Mouse (Mus musculus) forebrain, embryonic 10.5 days (tissue): ENCODE data around the gene Sema4d. TPM values are rescaled to one million over a fixed set of nuclear protein-coding genes. Genes with fewer than 3 reads are reported as not detected.

Source experiments
- DNase-seq: peaks from one replicate; pipeline ENCODE4 v3.0.0-alpha.2; 2017; ENCODE audit warnings: low spot score; ENCODE audit errors: extremely low spot score
- H3K27ac ChIP-seq: fragments of 300-500 bp; sonication (generic); 2 replicates; pipeline ENCODE4 v1.5.1; 2016; ENCODE audit warnings: mild to moderate bottlenecking
- H3K27me3 ChIP-seq: fragments of 300-500 bp; sonication (generic); 2 replicates; pipeline ENCODE4 v1.6.1; 2016; ENCODE audit warnings: mild to moderate bottlenecking; ENCODE audit not compliant: poor library complexity, severe bottlenecking
- H3K36me3 ChIP-seq: fragments of 300-500 bp; sonication (generic); replicated peaks from 2 replicates; pipeline ENCODE4 v1.6.1; 2016; ENCODE audit warnings: mild to moderate bottlenecking, moderate library complexity
- H3K4me1 ChIP-seq: fragments of 300-500 bp; sonication (generic); 2 replicates; pipeline ENCODE4 v1.6.1; 2016
- H3K4me3 ChIP-seq: fragments of 300-500 bp; sonication (generic); 2 replicates; pipeline ENCODE4 v1.5.1; 2016; ENCODE audit warnings: mild to moderate bottlenecking, moderate library complexity
- H3K9me3 ChIP-seq: fragments of 300-500 bp; sonication (generic); 2 replicates; pipeline ENCODE4 v1.6.1; 2016; ENCODE audit warnings: mild to moderate bottlenecking, moderate library complexity
- WGBS: fragments of 180-500 bp; shearing (Covaris S2); methylation state at CpG from one replicate; pipeline ENCODE4 v1.1.7; 2016; 5-methylcytosine and 5-hydroxymethylcytosine counted together
- polyA plus RNA-seq: library from polyadenylated mRNA; unstranded; fragments of >200 nt; fragmentation: Nextera tagmentation; extraction: Ambion mirVana; gene quantifications from 2 replicates; pipeline ENCODE4 v1.2.1, GENCODE M21; 2016

Sema4d gene
- polyA plus RNA-seq, 1 experiment from 2014 or later = 8.4 TPM

GRCm38 (mm10) chr13:51754559-51755126 lies 38.9 kb downstream of the Sema4d start:
- Histone ChIP-seq H3K36me3 (no peaks in the 10 kb centered on the region), H3K4me3 (no peak overlapping the region), H3K4me1 (peaks cover 64% of the 10 kb centered on the region), H3K27ac (peak overlapping the region; percentile 51), H3K9me3 (no peaks in the 10 kb centered on the region), H3K27me3 (no peaks in the 10 kb centered on the region)
- WGBS = 74% methylated on average over 13 of the region's 13 CpGs
- no peak for DNase-seq

DNA sequence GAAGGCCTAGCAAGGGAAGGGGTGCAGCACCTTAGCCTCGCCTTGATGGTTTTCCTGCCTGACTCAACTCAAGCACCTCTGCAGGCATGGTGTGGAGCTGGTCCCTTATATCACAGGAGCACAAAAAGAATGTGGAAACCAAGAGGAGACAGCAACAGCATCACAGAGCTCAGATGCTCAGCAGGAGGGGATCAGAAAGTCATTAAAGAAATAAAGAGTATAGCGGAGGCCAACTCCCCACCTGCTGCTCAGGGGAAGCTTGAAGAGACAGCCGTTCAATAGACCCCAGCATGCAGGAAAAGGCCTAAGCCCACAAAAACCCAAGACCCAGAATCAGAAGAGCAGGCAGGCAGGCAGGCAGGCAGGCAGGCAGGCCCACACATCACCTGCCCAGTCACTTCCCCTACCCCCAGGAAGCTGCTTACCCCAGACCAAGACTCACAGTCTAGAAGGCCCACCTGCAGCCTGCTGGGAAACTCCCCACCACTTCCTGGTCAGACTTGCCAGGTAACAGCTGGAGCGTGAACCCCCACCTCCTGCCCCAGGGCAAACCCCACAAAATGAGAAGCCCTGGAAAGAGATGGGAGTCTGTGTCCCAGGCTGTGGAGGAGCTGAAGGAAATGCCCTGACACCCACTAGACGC lies 39.6 kb downstream of the Sema4d start:
- H3K27ac ChIP-seq = peak overlapping the region; percentile 51
- no peak for DNase-seq
- H3K27me3 ChIP-seq = no peaks in the 10 kb centered on the region
- H3K36me3 ChIP-seq = no peaks in the 10 kb centered on the region
- H3K4me1 ChIP-seq = peaks cover 64% of the 10 kb centered on the region
- no peak overlapping the region for H3K4me3 ChIP-seq
- 37% methylated on average over 5 of the region's 5 CpGs for WGBS
- no peaks in the 10 kb centered on the region for H3K9me3 ChIP-seq

GRCm38 (mm10) chr13:51753168-51753465 lies 40.4 kb downstream of the Sema4d start:
- 22% methylated on average over 6 of the region's 6 CpGs for WGBS
- no peak for DNase-seq
- Histone ChIP-seq H3K27me3 (no peaks in the 10 kb centered on the region), H3K4me1 (peaks cover 67% of the 10 kb centered on the region), H3K36me3 (no peaks in the 10 kb centered on the region), H3K4me3 (no peak overlapping the region), H3K9me3 (no peaks in the 10 kb centered on the region), H3K27ac (peak overlapping the region; percentile 51; the same call in 1 of the 2 replicates)

- no peak overlapping the region for H3K4me3 ChIP-seq
- no peaks in the 10 kb centered on the region for H3K36me3 ChIP-seq
- H3K4me1 ChIP-seq = peaks cover 68% of the 10 kb centered on the region
- WGBS = 63% methylated on average over 15 of the region's 15 CpGs
- no peaks in the 10 kb centered on the region for H3K9me3 ChIP-seq
- DNase-seq = no peak
- peak overlapping the region; percentile 51; the same call in 1 of the 2 replicates for H3K27ac ChIP-seq
- H3K27me3 ChIP-seq = no peaks in the 10 kb centered on the region
Observed at GRCm38 (mm10) chr13:51752346-51753167, 41.0 kb downstream of the Sema4d start.

DNA sequence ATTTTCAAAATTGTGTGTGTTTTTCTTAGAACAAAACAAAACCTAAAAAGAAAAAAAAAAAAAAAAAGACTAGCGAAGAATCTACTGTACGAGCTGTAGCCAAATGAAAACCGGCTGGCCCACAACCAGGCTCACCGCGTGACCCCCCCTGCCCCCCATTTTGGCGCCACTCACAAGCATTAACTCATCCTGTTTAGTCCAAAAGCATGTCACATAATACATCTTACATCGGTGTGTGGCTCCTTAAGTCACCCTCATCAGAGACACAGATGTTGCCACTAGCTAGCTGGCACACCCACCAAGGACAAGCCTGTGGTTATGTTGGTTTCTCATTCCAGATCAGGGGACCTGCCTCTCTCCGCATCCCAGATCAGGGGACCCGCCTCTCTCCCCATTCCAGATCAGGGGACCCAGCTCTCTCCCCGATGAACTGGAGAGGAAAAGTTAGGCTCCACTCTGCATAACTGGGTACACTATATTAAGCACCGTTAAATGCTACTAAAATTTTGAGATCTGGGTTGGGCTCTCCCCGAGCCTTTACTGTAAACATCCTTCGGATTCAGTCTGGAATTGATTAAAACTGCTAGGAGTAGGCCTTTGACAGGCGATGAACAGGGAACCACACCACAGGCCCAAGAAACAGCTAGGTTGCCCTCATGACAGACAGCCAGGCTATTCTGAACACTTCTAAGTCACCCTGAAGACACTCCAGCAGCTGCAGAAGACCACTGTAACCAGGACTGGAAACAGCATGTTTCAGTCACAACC lies 43.8 kb downstream of the Sema4d start:
- Histone ChIP-seq H3K4me1 (peaks cover 48% of the 10 kb centered on the region), H3K9me3 (no peaks in the 10 kb centered on the region), H3K27ac (no peak overlapping the region), H3K4me3 (no peak overlapping the region), H3K27me3 (no peaks in the 10 kb centered on the region), H3K36me3 (no peaks in the 10 kb centered on the region)
- WGBS = 82% methylated on average over 14 of the region's 14 CpGs
- DNase-seq = no peak

GRCm38 (mm10) chr13:51748009-51748552 lies 45.5 kb downstream of the Sema4d start:
- H3K36me3 ChIP-seq = no peaks in the 10 kb centered on the region
- peaks cover 31% of the 10 kb centered on the region for H3K4me1 ChIP-seq
- H3K4me3 ChIP-seq = no peak overlapping the region
- H3K27me3 ChIP-seq = no peaks in the 10 kb centered on the region
- H3K9me3 ChIP-seq = no peaks in the 10 kb centered on the region
- DNase-seq = no peak
- WGBS = 82% methylated on average over 12 of the region's 12 CpGs
- peak overlapping the region; percentile 48; the same call in 1 of the 2 replicates for H3K27ac ChIP-seq

DNA sequence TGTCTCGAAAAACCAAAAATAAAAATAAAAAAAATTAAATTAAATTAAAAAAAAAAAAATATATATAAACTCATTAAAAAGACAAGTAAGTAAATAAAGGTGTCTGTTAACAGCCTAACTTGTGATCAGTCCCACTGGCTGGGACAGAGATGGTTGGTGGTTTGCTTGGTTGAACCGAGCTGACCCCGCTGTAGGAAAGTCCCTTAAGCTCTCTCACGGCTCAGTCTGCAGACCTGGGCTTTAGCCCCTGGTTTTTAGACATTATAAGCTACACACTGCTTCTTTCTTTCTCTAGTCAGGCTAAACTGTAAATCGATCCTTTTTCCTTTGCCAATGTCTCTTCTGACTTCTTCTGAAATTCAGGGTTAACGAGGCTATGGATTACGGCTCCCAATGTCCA lies 46.5 kb downstream of the Sema4d start:
- H3K27me3 ChIP-seq = no peaks in the 10 kb centered on the region
- H3K27ac ChIP-seq = 0 out of 2 replicates have a peak overlapping the region, but pooled peaks have one; percentile 25
- peaks cover 25% of the 10 kb centered on the region for H3K4me1 ChIP-seq
- no peaks in the 10 kb centered on the region for H3K9me3 ChIP-seq
- 75% methylated on average over 7 of the region's 7 CpGs for WGBS
- no peak overlapping the region for H3K4me3 ChIP-seq
- H3K36me3 ChIP-seq = no peaks in the 10 kb centered on the region
- DNase-seq = no peak

- Histone ChIP-seq H3K27me3 (no peaks in the 10 kb centered on the region), H3K4me1 (peaks cover 29% of the 10 kb centered on the region), H3K4me3 (no peak overlapping the region), H3K27ac (no peak overlapping the region), H3K9me3 (no peaks in the 10 kb centered on the region), H3K36me3 (no peaks in the 10 kb centered on the region)
- no peak for DNase-seq
- WGBS = 90% methylated on average over 5 of the region's 5 CpGs
Observed at GRCm38 (mm10) chr13:51745862-51746261, 47.7 kb downstream of the Sema4d start.

GRCm38 (mm10) chr13:51743855-51744254 lies 49.7 kb downstream of the Sema4d start:
- Histone ChIP-seq H3K27ac (no peak overlapping the region), H3K36me3 (no peaks in the 10 kb centered on the region), H3K27me3 (no peaks in the 10 kb centered on the region), H3K4me1 (peaks cover 29% of the 10 kb centered on the region), H3K4me3 (no peak overlapping the region), H3K9me3 (no peaks in the 10 kb centered on the region)
- 78% methylated on average over 3 of the region's 3 CpGs for WGBS
- no peak for DNase-seq

DNA sequence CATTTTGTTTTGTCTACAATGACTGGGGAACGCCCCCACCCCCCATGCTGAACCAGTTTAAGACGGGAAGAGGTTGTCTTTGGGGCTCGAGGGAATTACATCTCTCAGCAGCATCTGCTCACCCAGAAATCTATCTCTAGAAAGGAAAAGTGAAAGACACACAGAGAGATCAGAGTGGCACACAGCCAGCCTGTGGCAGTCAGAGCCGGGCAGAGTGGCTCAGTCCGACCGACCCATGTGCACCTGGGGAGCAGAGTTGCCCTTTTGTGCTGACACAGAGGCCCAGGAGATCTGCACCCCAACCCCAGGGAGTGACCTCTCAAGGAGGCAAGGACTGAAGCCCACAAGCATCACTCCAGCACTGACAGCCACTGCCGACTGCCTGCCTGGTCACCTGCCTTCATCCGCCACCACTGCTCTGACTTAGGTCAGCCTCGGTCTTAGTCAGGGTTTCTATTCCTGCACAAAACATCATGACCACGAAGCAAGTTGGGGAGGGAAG lies 50.9 kb downstream of the Sema4d start:
- Histone ChIP-seq H3K27ac (no peak overlapping the region), H3K4me3 (no peak overlapping the region), H3K36me3 (no peaks in the 10 kb centered on the region), H3K9me3 (no peaks in the 10 kb centered on the region), H3K4me1 (peaks cover 22% of the 10 kb centered on the region), H3K27me3 (no peaks in the 10 kb centered on the region)
- WGBS = 87% methylated on average over 10 of the region's 10 CpGs
- DNase-seq = no peak

GRCm38 (mm10) chr13:51740776-51741175 lies 52.8 kb downstream of the Sema4d start:
- Histone ChIP-seq H3K27ac (no peak overlapping the region), H3K4me1 (peaks cover 25% of the 10 kb centered on the region), H3K4me3 (no peak overlapping the region), H3K9me3 (no peaks in the 10 kb centered on the region), H3K27me3 (no peaks in the 10 kb centered on the region), H3K36me3 (no peaks in the 10 kb centered on the region)
- no peak for DNase-seq
- 85% methylated on average over 5 of the region's 5 CpGs for WGBS

DNA sequence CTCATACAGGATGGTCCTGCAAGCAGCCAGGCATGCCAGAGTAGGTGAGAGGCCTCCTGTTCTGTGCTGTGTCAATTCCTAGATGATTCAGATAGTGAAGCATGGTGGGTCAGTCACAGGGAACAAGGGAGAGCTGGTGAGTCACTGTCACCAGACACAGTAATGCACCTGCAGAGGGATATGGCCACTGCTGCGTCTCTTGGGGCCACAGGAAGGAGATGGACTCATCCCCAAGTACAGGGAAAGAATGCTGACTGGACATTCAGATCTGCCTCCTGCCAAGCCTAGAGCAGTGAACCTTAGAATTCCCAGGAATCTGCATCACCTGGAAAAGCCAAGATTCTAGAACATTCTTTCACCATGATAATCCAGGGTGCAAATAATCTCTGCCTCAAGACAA lies 53.8 kb downstream of the Sema4d start:
- Histone ChIP-seq H3K9me3 (no peaks in the 10 kb centered on the region), H3K27ac (no peak overlapping the region), H3K4me3 (no peak overlapping the region), H3K27me3 (no peaks in the 10 kb centered on the region), H3K36me3 (no peaks in the 10 kb centered on the region), H3K4me1 (peaks cover 25% of the 10 kb centered on the region)
- 91% methylated on average over 1 of the region's 1 CpGs for WGBS
- DNase-seq = no peak
